Mouse (Mus musculus) liver, postnatal 0 days (tissue): Measurements from ENCODE around the gene Slc29a2.

Source experiments
- CTCF ChIP-seq: sonication (generic); IDR thresholded peaks from 2 replicates; pipeline ENCODE4 v1.5.1; 2016; ENCODE audit warnings: antibody characterized with exemption, low read depth
- EP300 ChIP-seq: IDR thresholded peaks from 2 replicates; pipeline ENCODE4 v1.6.1; 2016; ENCODE audit warnings: antibody characterized with exemption, low read depth, mild to moderate bottlenecking

GRCm38 (mm10) chr19:5016782-5017181 lies 6.9 kb upstream of the Slc29a2 start:
- TF ChIP-seq CTCF (peak; percentile 87), EP300 (no peak)
